Mouse (Mus musculus): ENCODE results near the gene Ucn.

- TF ChIP-seq CTCF (IDR thresholded peaks at IDR 0.05; ENCODE audit: low read depth, low read length) (no peak), GATA1 (IDR thresholded peaks at IDR 0.05; ENCODE audit: borderline replicate concordance, low read length) (no peak), GATA2 (IDR thresholded peaks at IDR 0.05; ENCODE audit: borderline replicate concordance, low read depth, low read length) (no peak), TAL1 (conservative IDR thresholded peaks at IDR 0.05; ENCODE audit: low read depth, low read length) (no peak), POLR2AphosphoS5 (IDR thresholded peaks at IDR 0.05; ENCODE audit: insufficient replicate concordance, low read depth, low read length) (no peak)
Observed at GRCm38 (mm10) chr5:31168630-31169029, 30.0 kb upstream of the Ucn start.

Measured in G1E (cell line).